Mouse (Mus musculus): ENCODE measurements around the gene Arhgap10. TPM values are rescaled to one million over a fixed set of nuclear protein-coding genes. Genes with fewer than 3 reads are reported as not detected.

Arhgap10 gene
- polyA plus RNA-seq, 1 experiment from 2014 or later = 33.4 TPM

DNA sequence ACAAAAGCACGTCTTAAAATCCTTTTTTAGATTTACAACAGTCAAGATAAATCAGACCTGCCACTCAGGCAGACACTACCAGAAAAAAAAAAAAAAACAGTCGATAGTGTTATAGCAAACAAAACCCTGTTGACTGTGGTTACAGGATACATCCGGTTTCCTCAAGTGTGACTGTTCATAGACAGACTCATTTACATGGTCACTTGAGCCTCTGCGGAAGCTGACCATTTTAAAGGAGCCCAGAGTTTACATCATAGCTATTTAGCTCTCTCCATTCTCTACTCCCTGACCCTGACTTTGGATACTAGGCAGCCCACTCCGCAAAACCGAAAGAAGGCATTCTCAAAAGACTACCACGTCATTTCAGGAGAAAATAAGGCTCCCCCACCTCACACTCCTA is 11.2 kb downstream of the Arhgap10 start:
- H3K4me3 ChIP-seq (replicated peaks; ENCODE audit: low read length) = no peak overlapping the region
- no peaks in the 10 kb centered on the region for H3K27me3 ChIP-seq (ENCODE audit: control insufficient read depth, insufficient read depth, low read length)
- no peak for ATAC-seq (ENCODE audit: insufficient read depth, low FRiP score)
- H3K9ac ChIP-seq (ENCODE audit: low read length) = no peak overlapping the region
- H3K9me3 ChIP-seq (replicated peaks; ENCODE audit: control insufficient read depth, low read length) = no peaks in the 10 kb centered on the region
- WGBS = 63% methylated on average over 7 of the region's 7 CpGs
- no peaks in the 10 kb centered on the region for H3K36me3 ChIP-seq (ENCODE audit: control insufficient read depth, insufficient read depth, low read length)
- no peak overlapping the region for H3K27ac ChIP-seq (ENCODE audit: low read length)
- peaks cover 10% of the 10 kb centered on the region for H3K4me1 ChIP-seq (ENCODE audit: control insufficient read depth, insufficient read depth, low read length)
- H3K4me2 ChIP-seq (ENCODE audit: low read depth, low read length) = no peak overlapping the region

DNA sequence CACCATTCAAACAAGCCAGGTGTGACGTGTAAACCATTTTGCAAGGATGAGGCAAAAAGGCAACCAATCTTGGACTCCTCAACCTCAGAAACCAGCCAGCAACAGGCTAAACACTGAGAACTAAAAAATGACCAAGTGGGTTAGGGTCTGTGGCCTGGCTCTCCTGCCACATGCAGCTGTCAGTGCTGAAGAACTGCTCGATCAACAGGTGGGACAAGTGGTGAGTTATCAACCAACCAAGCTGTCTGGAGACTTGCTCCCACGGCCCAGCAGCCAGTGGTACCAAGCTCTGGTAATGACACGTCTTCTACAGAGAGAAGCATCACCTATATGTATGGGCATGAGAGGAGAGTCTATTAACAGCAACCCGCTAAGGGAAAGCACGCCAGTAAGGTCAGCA is 15.2 kb downstream of the Arhgap10 start:
- WGBS = 92% methylated on average over 6 of the region's 6 CpGs
- no peak for ATAC-seq (ENCODE audit: insufficient read depth, low FRiP score)
- Histone ChIP-seq H3K27ac (ENCODE audit: low read length) (no peak overlapping the region), H3K9me3 (replicated peaks; ENCODE audit: control insufficient read depth, low read length) (no peaks in the 10 kb centered on the region), H3K36me3 (ENCODE audit: control insufficient read depth, insufficient read depth, low read length) (no peaks in the 10 kb centered on the region), H3K4me3 (replicated peaks; ENCODE audit: low read length) (no peak overlapping the region), H3K9ac (ENCODE audit: low read length) (no peak overlapping the region), H3K27me3 (ENCODE audit: control insufficient read depth, insufficient read depth, low read length) (no peaks in the 10 kb centered on the region), H3K4me1 (ENCODE audit: control insufficient read depth, insufficient read depth, low read length) (peaks cover 5% of the 10 kb centered on the region), H3K4me2 (ENCODE audit: low read depth, low read length) (no peak overlapping the region)

DNA sequence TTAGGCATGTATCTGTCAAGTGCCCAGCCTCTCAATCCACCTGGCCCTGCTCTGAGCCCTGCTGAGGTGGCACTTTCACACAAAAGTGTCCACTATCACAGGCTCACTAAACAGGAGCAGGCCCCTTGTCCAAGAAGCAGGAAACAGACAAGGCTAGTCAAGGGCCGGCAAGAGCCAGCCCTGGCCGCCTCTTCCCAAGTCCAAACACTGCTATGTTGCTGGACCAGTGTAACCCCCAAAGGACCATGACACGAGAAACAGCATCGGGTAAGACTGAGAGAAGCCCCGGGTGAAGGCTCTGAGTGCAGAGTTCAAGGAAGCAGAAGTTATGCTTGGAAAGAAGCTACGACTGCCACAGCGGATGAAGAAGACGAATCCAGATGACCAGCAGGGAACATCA is 16.6 kb downstream of the Arhgap10 start:
- no peaks in the 10 kb centered on the region for H3K36me3 ChIP-seq (ENCODE audit: control insufficient read depth, insufficient read depth, low read length)
- no peak overlapping the region for H3K4me2 ChIP-seq (ENCODE audit: low read depth, low read length)
- H3K27ac ChIP-seq (ENCODE audit: low read length) = no peak overlapping the region
- no peaks in the 10 kb centered on the region for H3K9me3 ChIP-seq (replicated peaks; ENCODE audit: control insufficient read depth, low read length)
- no peaks in the 10 kb centered on the region for H3K27me3 ChIP-seq (ENCODE audit: control insufficient read depth, insufficient read depth, low read length)
- peaks cover 17% of the 10 kb centered on the region for H3K4me1 ChIP-seq (ENCODE audit: control insufficient read depth, insufficient read depth, low read length)
- ATAC-seq (ENCODE audit: insufficient read depth, low FRiP score) = no peak
- H3K9ac ChIP-seq (ENCODE audit: low read length) = no peak overlapping the region
- WGBS = 87% methylated on average over 8 of the region's 8 CpGs
- no peak overlapping the region for H3K4me3 ChIP-seq (replicated peaks; ENCODE audit: low read length)

DNA sequence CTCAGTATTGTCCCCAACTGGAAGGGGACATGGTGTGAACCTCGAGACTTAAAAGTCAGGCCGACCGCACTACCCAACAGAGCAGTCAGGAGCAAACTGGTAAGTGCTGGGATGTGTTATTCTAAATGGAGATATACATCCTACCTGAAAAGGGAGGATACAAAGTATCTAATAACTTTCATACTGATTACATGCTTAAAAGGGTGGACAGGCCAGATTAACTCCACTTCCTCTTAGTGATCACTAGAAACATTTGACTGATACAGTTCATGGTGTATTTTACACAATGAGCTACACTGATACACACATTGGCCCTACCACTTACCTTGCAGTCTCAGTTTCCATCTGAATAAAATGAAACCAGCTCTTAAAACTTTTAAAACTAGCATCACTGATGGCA is 17.5 kb downstream of the Arhgap10 start:
- H3K36me3 ChIP-seq (ENCODE audit: control insufficient read depth, insufficient read depth, low read length) = no peaks in the 10 kb centered on the region
- WGBS = 89% methylated on average over 3 of the region's 3 CpGs

DNA sequence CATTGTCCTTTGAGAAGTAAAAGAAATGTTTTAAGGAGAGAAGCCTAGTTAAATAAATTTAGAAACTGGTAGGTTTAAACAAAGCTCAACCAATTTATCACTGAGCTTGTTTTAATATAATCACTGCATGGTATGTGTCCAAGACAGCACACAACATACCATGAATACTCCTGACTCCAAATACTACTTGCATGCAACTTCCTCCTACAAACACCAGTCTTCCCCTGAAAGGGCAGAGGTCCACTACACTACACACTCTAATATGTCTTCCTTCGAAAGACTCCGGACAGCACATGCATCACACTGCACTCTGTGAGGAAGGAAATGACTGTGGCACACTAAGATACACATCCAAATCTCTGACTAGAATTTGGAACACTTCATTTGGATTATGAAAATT is 20.3 kb downstream of the Arhgap10 start:
- no peak overlapping the region for H3K9ac ChIP-seq (ENCODE audit: low read length)
- no peak overlapping the region for H3K4me3 ChIP-seq (replicated peaks; ENCODE audit: low read length)
- H3K4me1 ChIP-seq (ENCODE audit: control insufficient read depth, insufficient read depth, low read length) = peaks cover 30% of the 10 kb centered on the region
- H3K36me3 ChIP-seq (ENCODE audit: control insufficient read depth, insufficient read depth, low read length) = no peaks in the 10 kb centered on the region
- ATAC-seq (ENCODE audit: insufficient read depth, low FRiP score) = 0 out of 2 replicates have a peak, but pooled peaks have one; percentile 26
- no peak overlapping the region for H3K4me2 ChIP-seq (ENCODE audit: low read depth, low read length)
- H3K27me3 ChIP-seq (ENCODE audit: control insufficient read depth, insufficient read depth, low read length) = no peaks in the 10 kb centered on the region
- WGBS = 21% methylated on average over 2 of the region's 2 CpGs
- H3K27ac ChIP-seq (ENCODE audit: low read length) = peak overlapping the region; percentile 17; the same call in 1 of the 2 replicates
- H3K9me3 ChIP-seq (replicated peaks; ENCODE audit: control insufficient read depth, low read length) = no peaks in the 10 kb centered on the region

More for the DNA sequence above, 17.5 kb downstream of the Arhgap10 start:
- Histone ChIP-seq H3K27me3 (ENCODE audit: control insufficient read depth, insufficient read depth, low read length) (no peaks in the 10 kb centered on the region), H3K4me1 (ENCODE audit: control insufficient read depth, insufficient read depth, low read length) (peaks cover 21% of the 10 kb centered on the region), H3K4me2 (ENCODE audit: low read depth, low read length) (no peak overlapping the region), H3K4me3 (replicated peaks; ENCODE audit: low read length) (no peak overlapping the region), H3K9me3 (replicated peaks; ENCODE audit: control insufficient read depth, low read length) (no peaks in the 10 kb centered on the region), H3K27ac (ENCODE audit: low read length) (no peak overlapping the region), H3K9ac (ENCODE audit: low read length) (no peak overlapping the region)
- ATAC-seq (ENCODE audit: insufficient read depth, low FRiP score) = no peak

DNA sequence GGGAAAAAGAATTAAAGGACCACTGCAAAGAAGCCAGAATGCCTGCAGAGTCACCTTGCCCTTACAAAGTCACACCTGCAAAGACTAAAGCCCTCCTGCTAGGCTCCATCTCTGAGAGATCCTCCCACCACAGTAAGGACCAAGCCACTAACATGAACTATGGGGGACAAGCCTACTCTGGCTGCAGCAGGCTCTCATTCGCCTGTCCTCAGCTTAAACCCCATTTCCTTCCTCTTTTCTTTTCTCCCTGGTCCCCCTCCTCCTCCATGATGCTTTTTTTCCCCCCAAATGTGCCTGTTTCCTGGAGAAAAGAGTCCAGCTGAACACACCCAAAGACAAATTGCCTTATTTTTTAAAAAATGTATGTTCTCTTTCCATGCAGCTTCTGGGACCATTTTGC is 21.5 kb downstream of the Arhgap10 start:
- 90% methylated on average over 1 of the region's 1 CpGs for WGBS
- no peaks in the 10 kb centered on the region for H3K9me3 ChIP-seq (replicated peaks; ENCODE audit: control insufficient read depth, low read length)

DNA sequence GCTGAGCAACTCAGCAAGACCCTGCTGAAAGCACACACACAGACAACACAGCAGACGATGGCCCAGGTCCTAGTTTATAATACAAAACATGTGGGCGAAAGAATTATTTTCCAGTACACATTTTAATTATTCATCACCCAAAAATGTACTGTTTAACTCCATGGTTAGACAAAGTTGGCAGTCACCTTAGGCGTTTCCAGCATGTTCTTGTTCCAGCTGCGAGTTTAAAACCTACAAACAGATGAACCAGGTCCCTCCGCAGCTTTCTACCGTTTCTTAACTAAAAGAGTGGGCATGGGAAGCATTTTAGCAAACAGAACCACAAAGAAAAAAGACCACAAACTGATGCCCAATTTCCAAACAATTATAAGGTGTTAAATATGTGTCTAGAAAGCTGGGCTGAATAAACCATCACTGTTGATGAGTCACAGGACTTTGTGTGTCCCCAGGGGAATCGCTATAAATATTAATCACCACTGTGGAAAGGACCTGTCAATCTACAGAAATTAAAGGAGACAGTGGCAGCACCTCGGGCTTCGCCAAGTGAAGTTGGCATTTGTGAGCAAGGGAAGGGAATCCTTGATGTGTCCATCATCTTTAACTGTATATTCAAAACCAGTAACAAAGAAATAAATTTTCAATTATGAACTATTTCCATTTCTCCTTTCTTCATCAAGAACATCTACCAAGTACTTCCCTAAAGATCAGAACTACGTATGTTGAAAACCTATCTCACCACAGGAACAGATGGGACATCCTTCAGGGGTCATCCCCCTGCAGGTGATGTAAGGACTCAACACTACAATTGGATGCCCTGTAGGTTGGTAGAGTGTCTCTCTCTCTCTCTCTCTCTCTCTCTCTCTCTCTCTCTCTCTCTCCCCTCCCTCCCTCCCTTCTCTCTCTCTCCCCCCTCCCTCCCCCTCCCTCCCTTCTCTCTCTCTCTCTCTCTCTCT is 23.1 kb downstream of the Arhgap10 start:
- no peaks in the 10 kb centered on the region for H3K27me3 ChIP-seq (ENCODE audit: control insufficient read depth, insufficient read depth, low read length)
- 79% methylated on average over 10 of the region's 10 CpGs for WGBS
- peaks cover 48% of the 10 kb centered on the region for H3K4me1 ChIP-seq (ENCODE audit: control insufficient read depth, insufficient read depth, low read length)
- no peak overlapping the region for H3K4me3 ChIP-seq (replicated peaks; ENCODE audit: low read length)
- H3K27ac ChIP-seq (ENCODE audit: low read length) = no peak overlapping the region
- H3K9me3 ChIP-seq (replicated peaks; ENCODE audit: control insufficient read depth, low read length) = no peaks in the 10 kb centered on the region
- no peaks in the 10 kb centered on the region for H3K36me3 ChIP-seq (ENCODE audit: control insufficient read depth, insufficient read depth, low read length)
- H3K9ac ChIP-seq (ENCODE audit: low read length) = no peak overlapping the region
- no peak overlapping the region for H3K4me2 ChIP-seq (ENCODE audit: low read depth, low read length)
- no peak for ATAC-seq (ENCODE audit: insufficient read depth, low FRiP score)

More for the DNA sequence above, 21.5 kb downstream of the Arhgap10 start:
- H3K36me3 ChIP-seq (ENCODE audit: control insufficient read depth, insufficient read depth, low read length) = no peaks in the 10 kb centered on the region
- H3K4me3 ChIP-seq (replicated peaks; ENCODE audit: low read length) = no peak overlapping the region
- H3K27ac ChIP-seq (ENCODE audit: low read length) = no peak overlapping the region
- H3K9ac ChIP-seq (ENCODE audit: low read length) = no peak overlapping the region
- ATAC-seq (ENCODE audit: insufficient read depth, low FRiP score) = no peak
- H3K27me3 ChIP-seq (ENCODE audit: control insufficient read depth, insufficient read depth, low read length) = no peaks in the 10 kb centered on the region
- H3K4me2 ChIP-seq (ENCODE audit: low read depth, low read length) = no peak overlapping the region
- H3K4me1 ChIP-seq (ENCODE audit: control insufficient read depth, insufficient read depth, low read length) = peaks cover 42% of the 10 kb centered on the region

DNA sequence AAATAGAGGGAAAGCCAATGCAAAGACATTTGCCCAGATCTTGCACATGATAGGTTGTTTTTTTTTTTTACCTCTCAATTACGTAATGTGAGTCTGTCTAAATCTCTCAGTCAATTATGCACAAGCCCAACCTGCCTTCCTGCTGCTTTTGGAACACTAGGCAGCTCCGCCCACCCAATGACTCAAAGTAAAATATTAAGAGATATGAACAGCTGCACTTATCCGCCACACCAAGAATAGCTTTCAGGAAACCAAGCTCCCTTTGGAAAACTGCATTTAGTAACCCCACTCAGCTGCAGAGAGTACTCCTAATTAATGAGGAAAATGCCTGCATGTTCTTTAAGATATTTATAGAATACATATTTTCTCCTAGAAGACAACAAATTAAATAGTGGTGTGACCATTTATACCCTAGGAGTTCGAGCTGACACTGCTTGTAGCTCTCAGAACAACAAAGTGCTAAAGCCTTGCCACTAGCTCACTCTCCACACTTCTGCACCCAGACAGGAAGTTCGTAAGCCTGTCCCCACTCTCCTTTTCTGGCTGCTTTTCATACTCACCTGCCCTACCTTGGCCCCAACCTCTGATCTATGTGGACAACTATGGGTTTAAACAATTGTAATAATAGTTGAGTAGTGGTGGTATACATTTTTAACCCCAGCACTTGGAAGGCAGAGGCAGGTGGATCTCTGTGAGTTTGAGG is 25.2 kb downstream of the Arhgap10 start:
- no peak for ATAC-seq (ENCODE audit: insufficient read depth, low FRiP score)
- no peak overlapping the region for H3K4me3 ChIP-seq (replicated peaks; ENCODE audit: low read length)
- H3K4me2 ChIP-seq (ENCODE audit: low read depth, low read length) = no peak overlapping the region
- peaks cover 65% of the 10 kb centered on the region for H3K4me1 ChIP-seq (ENCODE audit: control insufficient read depth, insufficient read depth, low read length)
- H3K27me3 ChIP-seq (ENCODE audit: control insufficient read depth, insufficient read depth, low read length) = no peaks in the 10 kb centered on the region
- 40% methylated on average over 5 of the region's 5 CpGs for WGBS
- H3K27ac ChIP-seq (ENCODE audit: low read length) = peak overlapping the region; percentile 95
- H3K36me3 ChIP-seq (ENCODE audit: control insufficient read depth, insufficient read depth, low read length) = no peaks in the 10 kb centered on the region
- no peak overlapping the region for H3K9ac ChIP-seq (ENCODE audit: low read length)
- no peaks in the 10 kb centered on the region for H3K9me3 ChIP-seq (replicated peaks; ENCODE audit: control insufficient read depth, low read length)

All from stomach, embryonic 16.5 days (tissue).